Mouse (Mus musculus) CD8-positive naive resting alpha-beta T cell, adult 57 days (primary cell): ENCODE measurements around the gene Gm17693. TPM values are rescaled to one million over a fixed set of nuclear protein-coding genes. Genes with fewer than 3 reads are reported as not detected.

Experiments
- total RNA-seq: library from RNA; stranded (reverse); gene quantifications from one replicate; pipeline ENCODE4 v1.2.4, GENCODE M21; 2023

Gene Gm17693
- not detected for total RNA-seq

DNA sequence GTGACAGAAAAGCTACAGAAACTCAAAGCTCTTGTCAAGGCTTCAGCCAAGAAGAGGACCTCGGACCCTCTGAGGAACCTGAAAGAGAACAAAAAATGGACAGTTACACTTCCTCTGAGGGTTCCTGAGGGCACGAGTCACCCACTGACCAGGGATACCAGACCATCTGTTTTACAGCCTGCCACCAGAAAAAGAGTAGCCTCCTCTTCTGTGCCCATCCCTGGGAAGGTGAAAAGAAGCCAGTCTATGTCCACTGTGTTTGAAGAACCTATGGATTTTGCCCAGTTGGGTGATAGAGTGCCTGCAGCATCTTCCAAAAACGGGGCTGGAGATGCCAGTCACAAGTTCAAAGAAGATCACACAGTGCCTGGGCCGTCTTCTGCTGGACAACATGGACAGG is at the start of gene Gm17693:
Gene Gm17693 (plus strand): TSS at position 301 of the 400 bp plus-strand sequence.

